Mouse (Mus musculus) limb, embryonic 10.5 days (tissue): Measurements from ENCODE around the gene Rpl35. TPM values are rescaled to one million over a fixed set of nuclear protein-coding genes. Genes with fewer than 3 reads are reported as not detected.

Experiments used
- DNase-seq: peaks from one replicate; pipeline ENCODE4 v3.0.0-alpha.2; 2017; ENCODE audit warnings: low spot score
- H3K27ac ChIP-seq: fragments of 300-500 bp; sonication (generic); 2 replicates; pipeline ENCODE4 v1.5.1; 2016; ENCODE audit warnings: mild to moderate bottlenecking
- H3K27me3 ChIP-seq: fragments of 300-500 bp; sonication (generic); 2 replicates; pipeline ENCODE4 v1.6.1; 2016; ENCODE audit warnings: low read depth, mild to moderate bottlenecking; ENCODE audit not compliant: poor library complexity, severe bottlenecking
- H3K36me3 ChIP-seq: fragments of 300-500 bp; sonication (generic); 2 replicates; pipeline ENCODE4 v1.6.1; 2016; ENCODE audit warnings: mild to moderate bottlenecking, moderate library complexity
- H3K4me1 ChIP-seq: fragments of 300-500 bp; sonication (generic); 2 replicates; pipeline ENCODE4 v1.6.1; 2016
- H3K4me3 ChIP-seq: fragments of 300-500 bp; sonication (generic); 2 replicates; pipeline ENCODE4 v1.5.1; 2016; ENCODE audit warnings: mild to moderate bottlenecking, moderate library complexity
- H3K9me3 ChIP-seq: fragments of 300-500 bp; sonication (generic); replicated peaks from 2 replicates; pipeline ENCODE4 v1.6.1; 2016; ENCODE audit warnings: mild to moderate bottlenecking
- WGBS: fragments of 180-500 bp; shearing (Covaris S2); methylation state at CpG from one replicate; pipeline ENCODE4 v1.1.7; 2016; 5-methylcytosine and 5-hydroxymethylcytosine counted together
- polyA plus RNA-seq: library from polyadenylated mRNA; unstranded; fragments of >200 nt; fragmentation: Nextera tagmentation; extraction: Ambion mirVana; gene quantifications from 2 replicates; pipeline ENCODE4 v1.2.1, GENCODE M21; 2016

The Rpl35 gene
- polyA plus RNA-seq, 1 experiment from 2014 or later: 939 TPM

DNA sequence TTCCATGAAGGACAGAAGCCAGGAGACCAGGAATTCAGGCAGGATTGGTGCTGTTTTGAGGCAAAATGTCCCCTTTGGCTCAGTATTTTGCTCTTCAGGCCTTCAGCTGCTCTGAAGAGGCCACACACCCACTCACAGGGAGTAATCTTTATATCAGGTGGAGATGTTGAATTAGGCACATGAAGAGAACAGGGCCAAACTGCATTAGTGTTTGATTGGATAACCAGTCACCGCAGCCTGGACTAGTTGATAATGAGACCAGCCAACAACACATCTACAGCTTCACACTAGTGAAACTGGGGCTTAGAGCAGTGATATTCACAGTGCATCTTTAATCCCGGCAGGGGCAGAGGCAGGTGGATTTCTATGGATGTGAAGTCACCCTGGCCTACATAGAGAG, 16.5 kb downstream of the Rpl35 start:
- WGBS: 97% methylated on average over 2 of the region's 2 CpGs
- Histone ChIP-seq H3K4me3 (no peak overlapping the region), H3K9me3 (no peaks in the 10 kb centered on the region), H3K27ac (no peak overlapping the region), H3K4me1 (no peaks in the 10 kb centered on the region), H3K36me3 (no peaks in the 10 kb centered on the region), H3K27me3 (no peaks in the 10 kb centered on the region)
- no peak for DNase-seq

GRCm38 (mm10) chr2:38987803-38988510, 17.5 kb downstream of the Rpl35 start:
- no peak overlapping the region for H3K4me3 ChIP-seq
- H3K27ac ChIP-seq: peak overlapping the region; percentile 44; the same call in 1 of the 2 replicates
- DNase-seq: no peak
- no peaks in the 10 kb centered on the region for H3K27me3 ChIP-seq
- 82% methylated on average over 6 of the region's 6 CpGs for WGBS
- H3K4me1 ChIP-seq: no peaks in the 10 kb centered on the region
- H3K9me3 ChIP-seq: 0 out of 2 replicates have a peak, but pooled peaks cover 4% of the 10 kb centered on the region
- no peaks in the 10 kb centered on the region for H3K36me3 ChIP-seq

GRCm38 (mm10) chr2:38987371-38987770, 18.1 kb downstream of the Rpl35 start:
- peak overlapping the region; percentile 44; the same call in 1 of the 2 replicates for H3K27ac ChIP-seq
- no peaks in the 10 kb centered on the region for H3K27me3 ChIP-seq
- H3K4me3 ChIP-seq: no peak overlapping the region
- DNase-seq: no peak
- no peaks in the 10 kb centered on the region for H3K36me3 ChIP-seq
- H3K4me1 ChIP-seq: no peaks in the 10 kb centered on the region
- 0 out of 2 replicates have a peak, but pooled peaks cover 4% of the 10 kb centered on the region for H3K9me3 ChIP-seq
- 66% methylated on average over 1 of the region's 1 CpGs for WGBS

DNA sequence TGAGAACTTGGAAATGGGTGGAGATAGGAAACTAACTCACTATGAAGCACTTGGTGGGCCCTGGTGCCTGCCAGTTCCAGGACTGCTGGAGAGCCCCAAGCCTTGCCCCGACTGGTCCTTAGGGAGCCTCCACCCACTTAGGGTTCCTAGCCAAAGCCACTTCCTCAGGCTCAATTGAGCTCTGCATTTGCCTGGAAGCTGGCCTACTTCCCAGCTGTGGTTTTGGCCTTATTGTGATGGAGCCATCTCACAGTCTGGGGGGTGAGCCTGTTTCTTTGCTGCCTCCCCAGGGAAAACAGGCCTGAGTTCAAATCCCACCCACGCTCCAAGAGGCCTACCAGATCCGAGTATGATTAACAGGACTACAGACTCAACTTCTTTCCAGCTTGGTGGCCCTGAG, 18.8 kb downstream of the Rpl35 start:
- no peak for DNase-seq
- no peaks in the 10 kb centered on the region for H3K36me3 ChIP-seq
- H3K4me3 ChIP-seq: no peak overlapping the region
- H3K27me3 ChIP-seq: no peaks in the 10 kb centered on the region
- H3K4me1 ChIP-seq: no peaks in the 10 kb centered on the region
- H3K27ac ChIP-seq: no peak overlapping the region
- 91% methylated on average over 3 of the region's 3 CpGs for WGBS
- H3K9me3 ChIP-seq: 0 out of 2 replicates have a peak, but pooled peaks cover 4% of the 10 kb centered on the region

DNA sequence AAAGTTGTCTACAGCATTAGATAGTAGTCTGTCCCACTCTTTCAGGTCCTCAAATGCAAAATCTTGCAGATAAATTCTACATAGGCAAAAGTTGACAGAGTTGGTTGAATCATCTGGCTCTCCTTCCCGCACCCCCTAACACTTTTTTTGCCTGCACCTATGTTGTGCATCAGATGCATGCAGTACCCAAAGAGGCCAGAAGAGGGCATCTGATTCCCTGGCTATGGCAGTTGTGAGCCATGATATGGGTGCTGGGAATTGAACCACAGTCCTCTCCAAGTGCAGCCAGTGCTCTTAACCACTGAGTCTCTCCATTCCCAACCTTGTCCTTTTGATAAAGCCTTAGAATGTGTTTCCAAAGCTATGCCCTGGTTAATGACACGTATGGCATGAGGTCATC, 22.0 kb downstream of the Rpl35 start:
- WGBS: 98% methylated on average over 2 of the region's 2 CpGs
- Histone ChIP-seq H3K36me3 (no peaks in the 10 kb centered on the region), H3K27me3 (no peaks in the 10 kb centered on the region), H3K27ac (no peak overlapping the region), H3K4me1 (no peaks in the 10 kb centered on the region), H3K9me3 (0 out of 2 replicates have a peak, but pooled peaks cover 4% of the 10 kb centered on the region), H3K4me3 (no peak overlapping the region)
- no peak for DNase-seq

- Histone ChIP-seq H3K36me3 (no peaks in the 10 kb centered on the region), H3K9me3 (no peaks in the 10 kb centered on the region), H3K27me3 (no peaks in the 10 kb centered on the region), H3K4me1 (peaks cover 12% of the 10 kb centered on the region; the same call in 1 of the 2 replicates), H3K27ac (no peak overlapping the region), H3K4me3 (no peak overlapping the region)
- WGBS: 81% methylated on average over 4 of the region's 4 CpGs
- DNase-seq: no peak
Measured at GRCm38 (mm10) chr2:38977837-38978236, 27.6 kb downstream of the Rpl35 start.

DNA sequence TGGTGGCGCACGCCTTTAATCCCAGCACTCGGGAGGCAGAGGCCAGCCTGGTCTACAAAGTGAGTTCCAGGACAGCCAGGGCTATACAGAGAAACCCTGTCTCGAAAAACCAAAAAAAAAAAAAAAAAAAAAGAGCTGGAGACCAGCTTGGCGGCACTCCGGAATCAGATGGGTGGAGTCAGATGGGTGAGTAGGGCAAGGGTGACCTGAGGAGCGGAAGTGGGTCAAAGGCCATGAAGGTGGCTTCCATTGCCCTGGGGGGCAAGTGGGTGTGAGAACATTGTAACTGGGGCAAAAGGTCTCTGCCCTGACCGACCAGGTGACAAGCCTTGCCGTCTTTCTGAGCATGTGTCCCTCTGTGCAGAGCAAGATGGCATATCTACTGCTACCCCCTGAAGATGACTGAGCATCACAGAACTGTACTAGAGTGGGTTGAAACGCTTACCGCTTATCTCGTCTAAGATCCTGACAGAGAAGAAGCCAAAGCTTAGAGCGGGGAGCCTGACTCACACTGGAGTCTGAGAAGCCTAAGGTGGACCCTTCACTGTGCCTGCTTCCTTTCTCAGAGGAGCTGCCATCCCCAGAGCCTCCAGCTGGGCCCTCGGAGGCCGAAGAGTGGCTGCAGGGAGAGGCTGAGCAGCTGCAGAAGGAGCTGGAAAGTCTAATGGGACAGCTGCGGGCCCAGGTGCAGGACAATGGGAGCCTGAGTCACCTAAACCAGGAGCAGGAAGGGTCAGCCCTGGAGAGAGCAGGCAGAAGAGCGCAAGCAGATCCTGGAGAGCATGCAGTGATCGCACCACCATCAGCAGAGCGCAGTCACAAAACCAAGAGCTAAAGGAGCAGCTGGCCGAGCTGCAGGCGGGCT, 29.3 kb downstream of the Rpl35 start:
- Histone ChIP-seq H3K27me3 (no peaks in the 10 kb centered on the region), H3K4me3 (no peak overlapping the region), H3K36me3 (no peaks in the 10 kb centered on the region), H3K4me1 (peaks cover 12% of the 10 kb centered on the region; the same call in 1 of the 2 replicates), H3K9me3 (no peaks in the 10 kb centered on the region), H3K27ac (no peak overlapping the region)
- WGBS: 82% methylated on average over 21 of the region's 21 CpGs
- no peak for DNase-seq

DNA sequence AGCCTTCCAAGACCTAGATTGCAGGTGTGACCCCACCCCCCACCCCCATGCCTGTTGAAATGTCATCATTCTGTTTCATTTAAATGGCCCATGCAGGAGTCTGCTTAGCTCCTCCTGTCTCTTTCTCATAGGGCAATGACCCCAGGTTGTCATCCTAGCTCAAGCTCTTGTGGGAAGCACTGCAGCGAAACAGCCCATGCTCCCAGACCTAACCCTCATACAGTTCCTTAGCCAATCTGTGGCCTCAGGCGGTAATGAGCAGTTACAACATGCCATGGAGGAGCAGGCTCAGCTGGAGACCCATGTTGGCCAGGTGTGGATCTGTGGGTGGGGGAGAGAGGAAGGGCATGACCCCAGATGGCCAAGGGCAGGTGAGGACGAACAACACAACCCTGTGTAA, 30.2 kb downstream of the Rpl35 start:
- Histone ChIP-seq H3K36me3 (no peaks in the 10 kb centered on the region), H3K27me3 (no peaks in the 10 kb centered on the region), H3K9me3 (no peaks in the 10 kb centered on the region), H3K27ac (no peak overlapping the region), H3K4me1 (peaks cover 12% of the 10 kb centered on the region; the same call in 1 of the 2 replicates), H3K4me3 (no peak overlapping the region)
- no peak for DNase-seq
- 71% methylated on average over 3 of the region's 3 CpGs for WGBS

DNA sequence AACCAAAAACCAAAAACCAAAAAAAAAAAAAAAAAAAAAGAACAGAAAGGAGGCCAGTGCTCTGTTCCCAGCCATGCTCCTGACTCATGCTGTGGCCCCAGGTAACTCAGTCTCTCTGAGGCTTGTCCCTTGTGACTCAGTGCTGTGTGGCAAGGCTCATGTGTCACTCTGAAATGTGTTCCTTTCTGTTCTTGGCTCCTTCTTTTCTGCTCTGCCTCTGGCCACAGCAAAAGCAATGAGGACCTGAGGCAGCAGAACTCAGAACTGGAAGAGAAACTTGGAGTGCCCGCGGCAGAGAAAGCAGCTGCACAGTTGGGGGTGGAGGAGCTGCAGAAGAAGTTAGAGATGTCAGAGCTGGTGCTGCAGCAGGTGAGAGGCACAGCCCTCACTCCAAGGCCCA, 31.3 kb downstream of the Rpl35 start:
- Histone ChIP-seq H3K27me3 (no peaks in the 10 kb centered on the region), H3K4me3 (no peak overlapping the region), H3K36me3 (no peaks in the 10 kb centered on the region), H3K4me1 (peaks cover 12% of the 10 kb centered on the region; the same call in 1 of the 2 replicates), H3K9me3 (no peaks in the 10 kb centered on the region), H3K27ac (no peak overlapping the region)
- no peak for DNase-seq
- 45% methylated on average over 2 of the region's 2 CpGs for WGBS

DNA sequence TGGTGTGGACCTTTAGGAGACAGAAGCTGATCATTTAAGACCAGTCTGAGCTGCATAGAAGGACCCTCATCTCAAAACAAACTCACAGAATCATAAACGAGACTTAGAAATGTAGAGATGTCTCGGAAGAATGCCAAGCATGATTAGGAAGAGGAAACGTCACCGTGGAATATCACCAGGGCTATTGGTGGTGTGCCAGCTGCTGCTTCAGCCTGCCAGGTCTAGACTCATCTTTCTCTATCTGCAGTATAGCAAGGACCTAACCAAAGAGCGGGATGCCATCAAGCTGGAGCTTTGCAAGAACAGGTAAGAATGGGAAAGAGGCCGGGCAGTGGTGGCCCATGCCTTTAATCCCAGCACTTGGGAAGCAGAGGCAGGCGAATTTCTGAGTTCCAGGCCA, 31.7 kb downstream of the Rpl35 start:
- H3K9me3 ChIP-seq: no peaks in the 10 kb centered on the region
- H3K27ac ChIP-seq: no peak overlapping the region
- H3K36me3 ChIP-seq: no peaks in the 10 kb centered on the region
- peaks cover 12% of the 10 kb centered on the region; the same call in 1 of the 2 replicates for H3K4me1 ChIP-seq
- no peaks in the 10 kb centered on the region for H3K27me3 ChIP-seq
- H3K4me3 ChIP-seq: no peak overlapping the region
- no peak for DNase-seq
- WGBS: 89% methylated on average over 7 of the region's 7 CpGs

DNA sequence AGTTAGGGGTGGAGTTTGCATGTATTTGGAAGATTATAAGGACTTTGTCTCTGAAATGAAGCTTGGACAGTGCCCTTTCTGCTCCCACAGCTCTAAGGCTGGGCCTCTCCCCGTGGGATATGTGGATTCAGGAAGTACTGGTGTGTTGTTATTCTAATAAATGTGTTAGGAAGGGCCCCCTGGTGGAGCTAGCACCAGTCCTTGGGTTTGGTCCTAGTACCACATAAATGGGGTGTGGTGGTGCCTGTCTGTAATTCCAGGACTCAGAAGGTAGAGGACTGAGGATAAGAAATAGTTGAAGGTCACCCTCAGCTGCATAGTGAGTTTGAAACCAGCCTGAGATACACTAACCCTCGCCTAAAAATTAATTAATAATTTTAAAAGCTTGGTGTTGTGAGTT, 32.2 kb downstream of the Rpl35 start:
- WGBS: 46% methylated on average over 2 of the region's 2 CpGs
- no peaks in the 10 kb centered on the region for H3K36me3 ChIP-seq
- DNase-seq: no peak
- no peaks in the 10 kb centered on the region for H3K27me3 ChIP-seq
- peaks cover 12% of the 10 kb centered on the region; the same call in 1 of the 2 replicates for H3K4me1 ChIP-seq
- no peaks in the 10 kb centered on the region for H3K9me3 ChIP-seq
- no peak overlapping the region for H3K27ac ChIP-seq
- no peak overlapping the region for H3K4me3 ChIP-seq

- no peak overlapping the region for H3K27ac ChIP-seq
- H3K9me3 ChIP-seq: no peaks in the 10 kb centered on the region
- no peaks in the 10 kb centered on the region for H3K27me3 ChIP-seq
- WGBS: 90% methylated on average over 5 of the region's 5 CpGs
- DNase-seq: no peak
- no peaks in the 10 kb centered on the region for H3K36me3 ChIP-seq
- no peaks in the 10 kb centered on the region for H3K4me1 ChIP-seq
- no peak overlapping the region for H3K4me3 ChIP-seq
Measured at GRCm38 (mm10) chr2:38970057-38970456, 35.4 kb downstream of the Rpl35 start.

- Histone ChIP-seq H3K9me3 (no peaks in the 10 kb centered on the region), H3K27ac (no peak overlapping the region), H3K4me1 (no peaks in the 10 kb centered on the region), H3K27me3 (no peaks in the 10 kb centered on the region), H3K36me3 (no peaks in the 10 kb centered on the region), H3K4me3 (no peak overlapping the region)
- no peak for DNase-seq
- WGBS: 93% methylated on average over 2 of the region's 2 CpGs
Measured at GRCm38 (mm10) chr2:38969650-38970049, 35.8 kb downstream of the Rpl35 start.
